Mouse (Mus musculus) embryo, embryonic 10 days (tissue): ENCODE results near the gene Elovl1.

Experiments
- DNase-seq: peaks from one replicate; pipeline ENCODE4 v3.0.0-alpha.2; 2015; ENCODE audit warnings: low spot score

Elovl1 gene

GRCm38 (mm10) chr4:118427768-118428451, at the start of gene Elovl1:
Gene Elovl1 (plus strand): TSS chr4:118428093.
- DNase-seq, result peak; percentile 90

- no peak for DNase-seq
These were observed 44.6 kb upstream of the Elovl1 start for GRCm38 (mm10) chr4:118383271-118383670.

GRCm38 (mm10) chr4:118387316-118387715, 40.6 kb upstream of the Elovl1 start:
- DNase-seq, result no peak

GRCm38 (mm10) chr4:118390146-118390545, 37.7 kb upstream of the Elovl1 start:
- no peak for DNase-seq

GRCm38 (mm10) chr4:118394505-118394904, 33.4 kb upstream of the Elovl1 start:
- no peak for DNase-seq

- no peak for DNase-seq
These were observed 32.6 kb upstream of the Elovl1 start for GRCm38 (mm10) chr4:118395289-118395688.

- DNase-seq, result no peak
These were observed 31.5 kb upstream of the Elovl1 start for GRCm38 (mm10) chr4:118396433-118396832.

GRCm38 (mm10) chr4:118398400-118398799, 29.5 kb upstream of the Elovl1 start:
- no peak for DNase-seq

GRCm38 (mm10) chr4:118401421-118401820, 26.5 kb upstream of the Elovl1 start:
- no peak for DNase-seq

GRCm38 (mm10) chr4:118401918-118402317, 26.0 kb upstream of the Elovl1 start:
- DNase-seq, result no peak

- no peak for DNase-seq
These were observed 25.2 kb upstream of the Elovl1 start for GRCm38 (mm10) chr4:118402701-118403100.

GRCm38 (mm10) chr4:118409142-118409900, 18.6 kb upstream of the Elovl1 start, which contains the start of the genes Szt2 and Med8:
Gene Szt2 (minus strand): TSS chr4:118409273.
Gene Med8 (plus strand): TSS chr4:118409337.
- peak; percentile 98 for DNase-seq

- DNase-seq, result no peak
These were observed 17.0 kb upstream of the Elovl1 start for GRCm38 (mm10) chr4:118410871-118411270.

- DNase-seq, result no peak
These were observed 14.3 kb upstream of the Elovl1 start for GRCm38 (mm10) chr4:118413553-118413952.

GRCm38 (mm10) chr4:118415779-118416178, 12.1 kb upstream of the Elovl1 start:
- no peak for DNase-seq

GRCm38 (mm10) chr4:118416329-118416728, 11.6 kb upstream of the Elovl1 start:
- no peak for DNase-seq

- DNase-seq, result no peak
These were observed 10.6 kb upstream of the Elovl1 start for GRCm38 (mm10) chr4:118417112-118417797.

- no peak for DNase-seq
These were observed 6.5 kb upstream of the Elovl1 start for GRCm38 (mm10) chr4:118421384-118421783.

- no peak for DNase-seq
These were observed 3.2 kb upstream of the Elovl1 start for GRCm38 (mm10) chr4:118424541-118425160.

- DNase-seq, result no peak
These were observed 2.5 kb upstream of the Elovl1 start for GRCm38 (mm10) chr4:118425374-118425773.

GRCm38 (mm10) chr4:118427415-118427767, 502 bp upstream of the Elovl1 start:
- no peak for DNase-seq

- DNase-seq, result peak; percentile 32
These were observed 780 bp downstream of the Elovl1 start for GRCm38 (mm10) chr4:118428531-118429214.
